Mouse (Mus musculus) embryonic facial prominence, embryonic 12.5 days (tissue): Measurements from ENCODE around the gene Ssbp3. TPM values are rescaled to one million over a fixed set of nuclear protein-coding genes. Genes with fewer than 3 reads are reported as not detected.

ENCODE experiments used
- ATAC-seq: fragments of 200-750 bp; cut with Nextera tagmentation; 2 replicates; pipeline ENCODE4 v1.8.0; 2017; ENCODE audit not compliant: insufficient number of reproducible peaks, insufficient read depth, low FRiP score, low TSS enrichment
- H3K27ac ChIP-seq: fragments of 300-500 bp; sonication (generic); 2 replicates; pipeline ENCODE4 v1.5.1; 2016; ENCODE audit warnings: mild to moderate bottlenecking
- H3K27me3 ChIP-seq: fragments of 300-500 bp; sonication (generic); 2 replicates; pipeline ENCODE4 v1.6.1; 2016; ENCODE audit warnings: mild to moderate bottlenecking, moderate library complexity
- H3K36me3 ChIP-seq: fragments of 300-500 bp; sonication (generic); 2 replicates; pipeline ENCODE4 v1.6.1; 2016; ENCODE audit warnings: mild to moderate bottlenecking
- H3K4me1 ChIP-seq: fragments of 300-500 bp; sonication (generic); 2 replicates; pipeline ENCODE4 v1.6.1; 2016
- H3K4me2 ChIP-seq: fragments of 300-500 bp; sonication (generic); replicated peaks from 2 replicates; pipeline ENCODE4 v1.6.1; 2016; ENCODE audit warnings: mild to moderate bottlenecking, moderate library complexity
- H3K4me3 ChIP-seq: fragments of 300-500 bp; sonication (generic); 2 replicates; pipeline ENCODE4 v1.5.1; 2016; ENCODE audit warnings: mild to moderate bottlenecking
- H3K9ac ChIP-seq: fragments of 300-500 bp; sonication (generic); 2 replicates; pipeline ENCODE4 v1.6.1; 2016; ENCODE audit warnings: mild to moderate bottlenecking, moderate library complexity
- H3K9me3 ChIP-seq: fragments of 300-500 bp; sonication (generic); 2 replicates; pipeline ENCODE4 v1.6.1; 2016; ENCODE audit warnings: mild to moderate bottlenecking, moderate library complexity
- WGBS: fragments of 180-500 bp; shearing (Covaris S2); methylation state at CpG from one replicate; pipeline ENCODE4 v1.1.7; 2016; 5-methylcytosine and 5-hydroxymethylcytosine counted together
- polyA plus RNA-seq: library from polyadenylated mRNA; unstranded; fragments of >200 nt; fragmentation: Nextera tagmentation; extraction: Ambion mirVana; gene quantifications from 2 replicates; pipeline ENCODE4 v1.2.1, GENCODE M21; 2016

The Ssbp3 gene
- polyA plus RNA-seq, 1 experiment from 2014 or later = 279 TPM

- no peak overlapping the region for H3K9ac ChIP-seq
- no peaks in the 10 kb centered on the region for H3K27me3 ChIP-seq
- no peak overlapping the region for H3K4me2 ChIP-seq
- 62% methylated on average over 4 of the region's 4 CpGs for WGBS
- H3K9me3 ChIP-seq = no peaks in the 10 kb centered on the region
- H3K4me1 ChIP-seq = peaks cover 78% of the 10 kb centered on the region
- no peak for ATAC-seq
- no peak overlapping the region for H3K27ac ChIP-seq
- peaks cover 24% of the 10 kb centered on the region for H3K36me3 ChIP-seq
- H3K4me3 ChIP-seq = no peak overlapping the region
Measured at GRCm38 (mm10) chr4:106951455-106951854, 41.0 kb downstream of the Ssbp3 start.

- Histone ChIP-seq H3K27me3 (no peaks in the 10 kb centered on the region), H3K4me3 (no peak overlapping the region), H3K4me1 (peaks cover 68% of the 10 kb centered on the region), H3K9me3 (no peaks in the 10 kb centered on the region), H3K4me2 (no peak overlapping the region), H3K9ac (no peak overlapping the region), H3K36me3 (peaks cover 24% of the 10 kb centered on the region), H3K27ac (no peak overlapping the region)
- no peak for ATAC-seq
Measured at GRCm38 (mm10) chr4:106953221-106953620, 42.7 kb downstream of the Ssbp3 start.

GRCm38 (mm10) chr4:106953760-106954159 lies 43.3 kb downstream of the Ssbp3 start:
- H3K4me2 ChIP-seq = no peak overlapping the region
- H3K4me1 ChIP-seq = peaks cover 68% of the 10 kb centered on the region
- H3K9ac ChIP-seq = no peak overlapping the region
- WGBS = 78% methylated on average over 5 of the region's 5 CpGs
- no peaks in the 10 kb centered on the region for H3K27me3 ChIP-seq
- H3K4me3 ChIP-seq = no peak overlapping the region
- no peaks in the 10 kb centered on the region for H3K9me3 ChIP-seq
- peaks cover 24% of the 10 kb centered on the region for H3K36me3 ChIP-seq
- no peak for ATAC-seq
- H3K27ac ChIP-seq = no peak overlapping the region

- Histone ChIP-seq H3K4me3 (no peak overlapping the region), H3K9ac (no peak overlapping the region), H3K9me3 (no peaks in the 10 kb centered on the region), H3K36me3 (peaks cover 24% of the 10 kb centered on the region), H3K27ac (no peak overlapping the region), H3K4me1 (peaks cover 62% of the 10 kb centered on the region), H3K27me3 (no peaks in the 10 kb centered on the region), H3K4me2 (no peak overlapping the region)
- ATAC-seq = no peak
- 62% methylated on average over 19 of the region's 19 CpGs for WGBS
Measured at GRCm38 (mm10) chr4:106955729-106956712, 45.5 kb downstream of the Ssbp3 start.

GRCm38 (mm10) chr4:106958117-106958516 lies 47.6 kb downstream of the Ssbp3 start:
- Histone ChIP-seq H3K36me3 (peaks cover 20% of the 10 kb centered on the region), H3K9me3 (no peaks in the 10 kb centered on the region), H3K4me2 (no peak overlapping the region), H3K9ac (no peak overlapping the region), H3K4me3 (no peak overlapping the region), H3K4me1 (peaks cover 64% of the 10 kb centered on the region), H3K27me3 (no peaks in the 10 kb centered on the region), H3K27ac (no peak overlapping the region)
- 74% methylated on average over 2 of the region's 2 CpGs for WGBS
- no peak for ATAC-seq

GRCm38 (mm10) chr4:106958561-106958960 lies 48.1 kb downstream of the Ssbp3 start:
- ATAC-seq = no peak
- Histone ChIP-seq H3K27me3 (no peaks in the 10 kb centered on the region), H3K36me3 (peaks cover 17% of the 10 kb centered on the region), H3K4me3 (no peak overlapping the region), H3K4me1 (peaks cover 63% of the 10 kb centered on the region), H3K27ac (no peak overlapping the region), H3K9ac (no peak overlapping the region), H3K9me3 (no peaks in the 10 kb centered on the region), H3K4me2 (no peak overlapping the region)
- WGBS = 92% methylated on average over 3 of the region's 3 CpGs

GRCm38 (mm10) chr4:106959506-106960302 lies 49.2 kb downstream of the Ssbp3 start:
- Histone ChIP-seq H3K27me3 (no peaks in the 10 kb centered on the region), H3K4me2 (no peak overlapping the region), H3K4me3 (no peak overlapping the region), H3K9ac (no peak overlapping the region), H3K9me3 (no peaks in the 10 kb centered on the region), H3K27ac (no peak overlapping the region), H3K36me3 (peaks cover 12% of the 10 kb centered on the region), H3K4me1 (peaks cover 66% of the 10 kb centered on the region)
- ATAC-seq = no peak
- WGBS = 77% methylated on average over 12 of the region's 12 CpGs

GRCm38 (mm10) chr4:106960476-106960875 lies 50.0 kb downstream of the Ssbp3 start:
- Histone ChIP-seq H3K9ac (no peak overlapping the region), H3K27me3 (no peaks in the 10 kb centered on the region), H3K4me2 (no peak overlapping the region), H3K4me3 (no peak overlapping the region), H3K27ac (no peak overlapping the region), H3K4me1 (peaks cover 65% of the 10 kb centered on the region), H3K36me3 (peaks cover 13% of the 10 kb centered on the region), H3K9me3 (no peaks in the 10 kb centered on the region)
- no peak for ATAC-seq
- WGBS = 77% methylated on average over 2 of the region's 2 CpGs

- Histone ChIP-seq H3K4me3 (no peak overlapping the region), H3K27me3 (no peaks in the 10 kb centered on the region), H3K9me3 (no peaks in the 10 kb centered on the region), H3K27ac (no peak overlapping the region), H3K4me1 (peaks cover 57% of the 10 kb centered on the region), H3K4me2 (no peak overlapping the region), H3K36me3 (peaks cover 12% of the 10 kb centered on the region), H3K9ac (no peak overlapping the region)
- WGBS = 100% methylated on average over 1 of the region's 1 CpGs
- no peak for ATAC-seq
Measured at GRCm38 (mm10) chr4:106961321-106961720, 50.8 kb downstream of the Ssbp3 start.

GRCm38 (mm10) chr4:106964356-106964755 lies 53.9 kb downstream of the Ssbp3 start:
- Histone ChIP-seq H3K27me3 (no peaks in the 10 kb centered on the region), H3K4me2 (no peak overlapping the region), H3K27ac (no peak overlapping the region), H3K4me1 (peaks cover 59% of the 10 kb centered on the region), H3K4me3 (no peak overlapping the region), H3K9me3 (no peaks in the 10 kb centered on the region), H3K36me3 (peaks cover 16% of the 10 kb centered on the region), H3K9ac (no peak overlapping the region)
- 47% methylated on average over 9 of the region's 9 CpGs for WGBS
- ATAC-seq = no peak

GRCm38 (mm10) chr4:106964996-106965395 lies 54.5 kb downstream of the Ssbp3 start:
- Histone ChIP-seq H3K36me3 (peaks cover 16% of the 10 kb centered on the region), H3K4me1 (peaks cover 56% of the 10 kb centered on the region), H3K9ac (no peak overlapping the region), H3K4me2 (no peak overlapping the region), H3K4me3 (no peak overlapping the region), H3K9me3 (no peaks in the 10 kb centered on the region), H3K27ac (0 out of 2 replicates have a peak overlapping the region, but pooled peaks have one; percentile 12), H3K27me3 (no peaks in the 10 kb centered on the region)
- 72% methylated on average over 10 of the region's 10 CpGs for WGBS
- no peak for ATAC-seq
